Mouse (Mus musculus): Measurements from ENCODE around the gene Tbc1d32.

DNA sequence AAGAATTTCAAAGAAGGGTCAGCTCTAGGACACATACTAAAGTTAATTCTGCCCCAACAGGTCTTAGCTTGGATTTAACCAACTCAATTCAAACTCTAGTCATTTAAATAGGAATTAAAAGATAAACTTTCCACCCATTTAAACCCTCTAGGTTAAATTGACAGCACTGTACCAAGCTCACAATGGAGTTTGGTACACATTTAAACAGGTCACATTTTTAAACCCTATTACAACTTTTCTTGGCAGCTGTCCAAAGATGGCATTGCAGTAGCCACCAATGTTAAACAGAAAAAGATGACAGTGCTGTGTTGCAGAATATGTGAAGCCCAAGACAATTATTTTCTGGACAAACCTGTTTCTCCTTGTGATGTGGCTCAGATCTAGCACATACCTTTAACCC is 203.1 kb downstream of the Tbc1d32 start:
- no peak for TF ChIP-seq CTCF (IDR thresholded peaks at IDR 0.05; ENCODE audit: low read depth)
- no peak for TF ChIP-seq EP300 (IDR thresholded peaks at IDR 0.05; ENCODE audit: low read depth)
